20 mouse cellular contexts compared by ENCODE assay signal in genomic region chr5:119710756-119711155, GRCm38 (mm10). TPM values are rescaled to one million over a fixed set of nuclear protein-coding genes. Genes with fewer than 3 reads are reported as not detected.
DNase-seq lines count a peak whose midpoint lies in the region; ATAC-seq and TF ChIP-seq lines count a peak whose summit lies in the region.
"Had no signal": no experiment of that assay in that cellular context is flagged by ENCODE, and none has a peak within 500 bp of the region (broad histone marks: within the 10 kb centered on the region; RNA-seq: fewer than 3 reads in every experiment).

No protein-coding gene starts in this region.

- H3K36me3 ChIP-seq in hindbrain, postnatal 0 days (ENCODE audit: insufficient read depth, low read length): no peaks in the 10 kb centered on the region
- no peaks in the 10 kb centered on the region for H3K36me3 ChIP-seq in hindbrain, embryonic 13.5 days
- no peaks in the 10 kb centered on the region for H3K36me3 ChIP-seq in midbrain, embryonic 11.5 days (ENCODE audit: control insufficient read depth, insufficient read depth, low read length)
- H3K36me3 ChIP-seq in midbrain, embryonic 16.5 days (ENCODE audit: control insufficient read depth, insufficient read depth, low read length): no peaks in the 10 kb centered on the region
- H3K36me3 ChIP-seq: heart, embryonic 13.5 days; hindbrain, embryonic 15.5 days; limb, embryonic 12.5 days; liver, embryonic 15.5 days had no signal

- DNase-seq in hindbrain, postnatal 0 days (ENCODE audit: low spot score): no peak
- peak; percentile 85 for DNase-seq in midbrain, embryonic 11.5 days (ENCODE audit: low spot score, missing footprints)
- DNase-seq in embryo, embryonic 10.5 days (ENCODE audit: low spot score): peak; percentile 66
- DNase-seq in cerebellum, postnatal 4 days (ENCODE audit: low spot score in 2 of 2): no peak
- DNase-seq: adrenal gland, adult 8-10 months; cerebellum, postnatal 25 days; gastrocnemius, postnatal 36 days; kidney, adult 8-10 months; right cerebral cortex, postnatal 25 days; thymus, adult 2 months had no signal

- H3K27me3 ChIP-seq in hindbrain, postnatal 0 days (ENCODE audit: insufficient read depth, low read length): peaks cover 49% of the 10 kb centered on the region
- peaks cover 93% of the 10 kb centered on the region for H3K27me3 ChIP-seq in hindbrain, embryonic 13.5 days
- H3K27me3 ChIP-seq in midbrain, embryonic 11.5 days (ENCODE audit: control insufficient read depth, insufficient read depth, low read length): peaks cover 49% of the 10 kb centered on the region
- H3K27me3 ChIP-seq in midbrain, embryonic 16.5 days (ENCODE audit: control insufficient read depth, insufficient read depth, low read depth, low read length): peaks cover 51% of the 10 kb centered on the region

- no peak overlapping the region for H3K4me3 ChIP-seq in hindbrain, postnatal 0 days (ENCODE audit: low read length)
- no peak overlapping the region for H3K4me3 ChIP-seq in hindbrain, embryonic 13.5 days
- H3K4me3 ChIP-seq in midbrain, embryonic 11.5 days (ENCODE audit: low read depth, low read length): no peak overlapping the region
- H3K4me3 ChIP-seq in midbrain, embryonic 16.5 days (ENCODE audit: low read depth, low read length): no peak overlapping the region
- H3K4me3 ChIP-seq: heart, embryonic 13.5 days; limb, embryonic 12.5 days; liver, embryonic 15.5 days had no signal

- H3K9me3 ChIP-seq in hindbrain, postnatal 0 days (ENCODE audit: low read length): no peaks in the 10 kb centered on the region
- H3K9me3 ChIP-seq in hindbrain, embryonic 13.5 days: no peaks in the 10 kb centered on the region
- peaks cover 3% of the 10 kb centered on the region; the same call in 1 of the 2 replicates for H3K9me3 ChIP-seq in midbrain, embryonic 11.5 days (ENCODE audit: control insufficient read depth, low read length)
- H3K9me3 ChIP-seq in midbrain, embryonic 16.5 days (replicated peaks; ENCODE audit: control insufficient read depth, low read length, poor library complexity, severe bottlenecking): no peaks in the 10 kb centered on the region
- H3K9me3 ChIP-seq: heart, embryonic 13.5 days; hindbrain, embryonic 15.5 days; liver, embryonic 15.5 days had no signal

- ATAC-seq in hindbrain, postnatal 0 days: no peak
- ATAC-seq in hindbrain, embryonic 13.5 days (ENCODE audit: low FRiP score): no peak
- no peak for ATAC-seq in midbrain, embryonic 11.5 days (ENCODE audit: low FRiP score)
- no peak for ATAC-seq in midbrain, embryonic 16.5 days
- ATAC-seq in granulocyte monocyte progenitor cell, adult 5-6 weeks (replicated peaks; ENCODE audit: poor library complexity, severe bottlenecking): no peak
- ATAC-seq: CD4-positive, CD25-positive, alpha-beta regulatory T cell, adult 4 months; Patski had no signal

- H3K9ac ChIP-seq in hindbrain, postnatal 0 days (replicated peaks; ENCODE audit: low read length): no peak overlapping the region
- H3K9ac ChIP-seq in hindbrain, embryonic 13.5 days: no peak overlapping the region
- H3K9ac ChIP-seq in midbrain, embryonic 11.5 days (ENCODE audit: low read length): no peak overlapping the region
- H3K9ac ChIP-seq in midbrain, embryonic 16.5 days (ENCODE audit: low read depth, low read length): no peak overlapping the region
- H3K9ac ChIP-seq: heart, embryonic 13.5 days; hindbrain, embryonic 15.5 days; limb, embryonic 12.5 days; liver, embryonic 15.5 days had no signal

- H3K4me1 ChIP-seq in hindbrain, postnatal 0 days (ENCODE audit: insufficient read depth, low read length): no peaks in the 10 kb centered on the region
- H3K4me1 ChIP-seq in hindbrain, embryonic 13.5 days (replicated peaks): peaks cover 7% of the 10 kb centered on the region
- H3K4me1 ChIP-seq in midbrain, embryonic 11.5 days (ENCODE audit: control insufficient read depth, insufficient read depth, low read length): no peaks in the 10 kb centered on the region
- H3K4me1 ChIP-seq in midbrain, embryonic 16.5 days (ENCODE audit: control insufficient read depth, insufficient read depth, low read length): peaks cover 5% of the 10 kb centered on the region
- H3K4me1 ChIP-seq: liver, embryonic 15.5 days had no signal

- TF ChIP-seq CTCF in hindbrain, postnatal 0 days (IDR thresholded peaks at IDR 0.05; ENCODE audit: low read depth): peak; percentile 39; the same call in 1 of the 2 replicates

- no peak overlapping the region for H3K27ac ChIP-seq in hindbrain, postnatal 0 days
- no peak overlapping the region for H3K27ac ChIP-seq in hindbrain, embryonic 13.5 days
- no peak overlapping the region for H3K27ac ChIP-seq in midbrain, embryonic 11.5 days (ENCODE audit: low read depth, low read length)
- H3K27ac ChIP-seq in midbrain, embryonic 16.5 days (ENCODE audit: low read length): no peak overlapping the region
- H3K27ac ChIP-seq: heart, embryonic 13.5 days; hindbrain, embryonic 15.5 days; limb, embryonic 12.5 days; liver, embryonic 15.5 days had no signal

- WGBS in hindbrain, postnatal 0 days: 13% methylated on average over 7 of the region's 7 CpGs
- WGBS in hindbrain, embryonic 13.5 days: 10% methylated on average over 7 of the region's 7 CpGs
- WGBS in midbrain, embryonic 11.5 days: 6% methylated on average over 7 of the region's 7 CpGs
- WGBS in midbrain, embryonic 16.5 days: 14% methylated on average over 7 of the region's 7 CpGs

- H3K4me2 ChIP-seq in hindbrain, postnatal 0 days (ENCODE audit: low read depth, low read length): no peak overlapping the region
- no peak overlapping the region for H3K4me2 ChIP-seq in hindbrain, embryonic 13.5 days
- H3K4me2 ChIP-seq in midbrain, embryonic 11.5 days: no peak overlapping the region
- H3K4me2 ChIP-seq in midbrain, embryonic 16.5 days (ENCODE audit: low read length): no peak overlapping the region
- H3K4me2 ChIP-seq: heart, embryonic 13.5 days; limb, embryonic 12.5 days; liver, embryonic 15.5 days had no signal

RNA-seq across cellular contexts. Expression of gene Tbx3, which starts 40.3 kb away (rescaled TPM):
- total RNA-seq in hindbrain, postnatal 0 days (2014; rRNA removed): 1.3 and 6.7 TPM in 2 replicates
- 2.4 and 2.9 TPM in 2 replicates for polyA plus RNA-seq in hindbrain, postnatal 0 days (2015; fragmentation: Nextera tagmentation; extraction: Ambion mirVana)
- polyA plus RNA-seq in hindbrain, embryonic 13.5 days (2015; fragmentation: Nextera tagmentation; extraction: Ambion mirVana): 5.3 and 6.0 TPM in 2 replicates
- 1.3 and 1.4 TPM in 2 replicates for polyA plus RNA-seq in midbrain, embryonic 11.5 days (2014; fragmentation: Nextera tagmentation; extraction: Ambion mirVana)
- 2.4 and 3.4 TPM in 2 replicates for polyA plus RNA-seq in midbrain, embryonic 16.5 days (2015; fragmentation: Nextera tagmentation; extraction: Ambion mirVana)
- total RNA-seq in granulocyte monocyte progenitor cell, adult 5-6 weeks (2014; fragmentation: Nextera tagmentation): not detected in 2 replicates
- not detected in 2 replicates for total RNA-seq in granulocyte monocyte progenitor cell, adult 5-6 weeks (2017)
- total RNA-seq: megakaryocyte progenitor cell, adult 5-6 weeks had no signal
- polyA plus RNA-seq: Patski had no signal

Comparison
In these comparisons a context has a peak if more than half of its experiments do, and no peak if none do; other contexts are left out.
1. DNase-seq: peak in midbrain, embryonic 11.5 days (single experiment) and embryo, embryonic 10.5 days (single experiment); none in hindbrain, postnatal 0 days (single experiment) and cerebellum, postnatal 4 days (0 of 2).